Mouse (Mus musculus): ENCODE data around the gene Psmd11.

DNA sequence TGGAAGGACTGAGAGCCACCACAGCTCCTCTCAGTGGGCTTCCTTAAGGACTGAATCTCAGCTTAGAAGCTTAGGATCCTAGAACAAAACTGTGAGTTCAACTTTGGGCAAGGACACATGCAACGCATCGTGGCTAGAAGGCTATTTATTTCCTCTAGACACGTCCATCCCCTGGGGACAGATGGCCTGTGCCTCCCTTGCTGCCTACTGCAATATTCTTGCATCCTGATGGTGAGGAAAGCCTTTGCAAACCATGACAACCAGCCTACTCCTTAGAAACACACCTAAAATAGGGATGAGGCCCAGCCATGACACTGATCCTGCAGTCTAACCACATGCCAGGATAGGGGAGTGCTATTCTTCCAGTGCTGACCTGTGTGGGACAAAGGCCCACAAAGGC lies 77.2 kb downstream of the Psmd11 start:
- TF ChIP-seq CTCF (IDR thresholded peaks at IDR 0.05; ENCODE audit: low read depth, low read length) (no peak), POLR2A (IDR thresholded peaks at IDR 0.05; ENCODE audit: borderline replicate concordance, low read depth, low read length) (no peak)

Data from bone marrow macrophage, adult 2 months (primary cell).